Mouse (Mus musculus): ENCODE data around the gene Ppp6r3. TPM values are rescaled to one million over a fixed set of nuclear protein-coding genes. Genes with fewer than 3 reads are reported as not detected.

Gene Ppp6r3
- total RNA-seq, 1 experiment = 104 TPM

DNA sequence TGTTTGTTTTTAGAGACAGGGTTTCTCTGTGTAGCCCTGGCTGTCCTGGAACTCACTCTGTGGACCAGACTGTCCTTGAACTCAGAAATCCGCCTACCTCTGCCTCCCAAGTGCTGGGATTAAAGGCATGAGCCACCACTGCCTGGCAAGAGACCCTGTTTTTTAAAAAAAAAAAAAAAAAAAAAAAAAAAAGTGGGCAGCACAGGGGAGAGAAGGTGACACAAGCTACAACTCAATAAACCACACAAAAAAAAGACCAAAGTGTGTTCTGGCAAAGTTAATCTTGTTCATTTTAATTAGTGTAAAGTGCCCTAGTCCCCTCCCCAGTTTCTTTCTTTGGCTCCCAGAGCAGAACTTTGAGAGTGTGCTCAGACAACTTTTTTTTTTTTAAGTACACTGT is 26.3 kb downstream of the Ppp6r3 start:
- no peak overlapping the region for H3K4me3 ChIP-seq (ENCODE audit: insufficient read depth in 1 of 2, low read depth in 1 of 2, low read length in 2 of 2, poor library complexity in 1 of 2, severe bottlenecking in 1 of 2)
- H3K4me1 ChIP-seq (ENCODE audit: control insufficient read depth in 2 of 2, insufficient read depth in 2 of 2, low read length in 2 of 2, poor library complexity in 1 of 2) = peaks cover 2 to 4% of the 10 kb centered on the region in 2 experiments; a peak in 3 of 4 replicates
- peak; percentile 53; the same call in 1 of the 2 replicates for TF ChIP-seq ZNF384 (IDR thresholded peaks at IDR 0.05; ENCODE audit: low read depth, low read length)
- TF ChIP-seq MAFK (IDR thresholded peaks at IDR 0.05; ENCODE audit: insufficient read depth, low read depth, low read length) = no peak
- H3K36me3 ChIP-seq (ENCODE audit: control insufficient read depth, insufficient read depth, low read length, poor library complexity, severe bottlenecking) = no peaks in the 10 kb centered on the region; the same call in 1 of the 2 replicates
- H3K9me3 ChIP-seq (ENCODE audit: control insufficient read depth, insufficient read depth, low read depth, low read length) = no peaks in the 10 kb centered on the region
- in situ Hi-C loops (cut with MboI; ENCODE audit: low sequenced_read_pairs in 2 of 2, unreplicated experiment in 2 of 2) = no loop called here
- no peak overlapping the region for H3K9ac ChIP-seq (ENCODE audit: insufficient read depth, low read depth, low read length, poor library complexity, severe bottlenecking)
- no peak for DNase-seq (ENCODE audit: low read depth, low spot score)
- no peak overlapping the region for H3K27ac ChIP-seq (ENCODE audit: insufficient read depth, low read depth, low read length, poor library complexity, severe bottlenecking)

DNA sequence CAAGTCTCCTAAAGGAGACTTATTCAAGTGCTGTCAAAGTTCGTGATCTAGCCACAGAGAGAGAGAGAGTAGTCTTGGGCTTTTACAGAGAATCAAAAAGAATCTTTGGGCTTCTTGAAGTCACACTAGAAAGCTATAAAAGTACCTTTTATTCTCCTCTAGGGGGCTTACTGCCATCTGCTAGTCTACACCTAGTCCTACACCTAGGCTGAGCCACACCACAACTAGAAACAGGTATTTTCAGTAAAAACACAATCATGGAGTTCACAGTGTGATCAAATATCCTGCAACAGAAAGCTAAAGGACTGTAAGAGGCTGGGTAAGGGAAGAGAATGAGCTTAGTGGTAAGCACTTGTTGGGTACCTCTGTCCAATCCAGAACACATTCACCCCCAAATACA is 27.2 kb downstream of the Ppp6r3 start:
- DNase-seq (ENCODE audit: low read depth, low spot score) = no peak
- H3K4me1 ChIP-seq (ENCODE audit: control insufficient read depth in 2 of 2, insufficient read depth in 2 of 2, low read length in 2 of 2, poor library complexity in 1 of 2) = peaks cover 2 to 3% of the 10 kb centered on the region in 2 experiments; a peak in 2 of 4 replicates
- no peak overlapping the region for H3K9ac ChIP-seq (ENCODE audit: insufficient read depth, low read depth, low read length, poor library complexity, severe bottlenecking)
- H3K4me3 ChIP-seq (ENCODE audit: insufficient read depth in 1 of 2, low read depth in 1 of 2, low read length in 2 of 2, poor library complexity in 1 of 2, severe bottlenecking in 1 of 2) = no peak overlapping the region
- H3K27ac ChIP-seq (ENCODE audit: insufficient read depth, low read depth, low read length, poor library complexity, severe bottlenecking) = no peak overlapping the region
- H3K36me3 ChIP-seq (ENCODE audit: control insufficient read depth, insufficient read depth, low read length, poor library complexity, severe bottlenecking) = no peaks in the 10 kb centered on the region; the same call in 1 of the 2 replicates
- in situ Hi-C loops (cut with MboI; ENCODE audit: low sequenced_read_pairs in 2 of 2, unreplicated experiment in 2 of 2) = no loop called here
- no peaks in the 10 kb centered on the region for H3K9me3 ChIP-seq (ENCODE audit: control insufficient read depth, insufficient read depth, low read depth, low read length)
- no peak for TF ChIP-seq ZNF384 (IDR thresholded peaks at IDR 0.05; ENCODE audit: low read depth, low read length)
- no peak for TF ChIP-seq MAFK (IDR thresholded peaks at IDR 0.05; ENCODE audit: insufficient read depth, low read depth, low read length)
- TF ChIP-seq ZC3H11A (IDR thresholded peaks at IDR 0.05; ENCODE audit: borderline replicate concordance, low read depth, low read length) = no peak
- no peak for TF ChIP-seq CHD2 (IDR thresholded peaks at IDR 0.05; ENCODE audit: low read depth, low read length)
- TF ChIP-seq HCFC1 (IDR thresholded peaks at IDR 0.05; ENCODE audit: borderline replicate concordance, insufficient read depth, low read length) = no peak

- Histone ChIP-seq H3K9me3 (ENCODE audit: control insufficient read depth, insufficient read depth, low read depth, low read length) (no peaks in the 10 kb centered on the region), H3K4me1 (ENCODE audit: control insufficient read depth in 2 of 2, insufficient read depth in 2 of 2, low read length in 2 of 2, poor library complexity in 1 of 2) (peaks cover 2% of the 10 kb centered on the region in 2 experiments; a peak in 1 of 4 replicates), H3K9ac (ENCODE audit: insufficient read depth, low read depth, low read length, poor library complexity, severe bottlenecking) (no peak overlapping the region), H3K36me3 (ENCODE audit: control insufficient read depth, insufficient read depth, low read length, poor library complexity, severe bottlenecking) (no peaks in the 10 kb centered on the region; the same call in 1 of the 2 replicates), H3K27ac (ENCODE audit: insufficient read depth, low read depth, low read length, poor library complexity, severe bottlenecking) (no peak overlapping the region), H3K4me3 (ENCODE audit: insufficient read depth in 1 of 2, low read depth in 1 of 2, low read length in 2 of 2, poor library complexity in 1 of 2, severe bottlenecking in 1 of 2) (no peak overlapping the region)
- in situ Hi-C loops (cut with MboI; ENCODE audit: low sequenced_read_pairs in 2 of 2, unreplicated experiment in 2 of 2) = no loop called here
- no peak for TF ChIP-seq HCFC1 (IDR thresholded peaks at IDR 0.05; ENCODE audit: borderline replicate concordance, insufficient read depth, low read length)
- no peak for TF ChIP-seq ZC3H11A (IDR thresholded peaks at IDR 0.05; ENCODE audit: borderline replicate concordance, low read depth, low read length)
- no peak for TF ChIP-seq ZNF384 (IDR thresholded peaks at IDR 0.05; ENCODE audit: low read depth, low read length)
- no peak for TF ChIP-seq CHD2 (IDR thresholded peaks at IDR 0.05; ENCODE audit: low read depth, low read length)
- no peak for TF ChIP-seq MAFK (IDR thresholded peaks at IDR 0.05; ENCODE audit: insufficient read depth, low read depth, low read length)
- DNase-seq (ENCODE audit: low read depth, low spot score) = no peak
These were observed 30.6 kb downstream of the Ppp6r3 start for GRCm38 (mm10) chr19:3544995-3545394.

- H3K4me3 ChIP-seq (ENCODE audit: insufficient read depth in 1 of 2, low read depth in 1 of 2, low read length in 2 of 2, poor library complexity in 1 of 2, severe bottlenecking in 1 of 2) = no peak overlapping the region
- no peak for TF ChIP-seq HCFC1 (IDR thresholded peaks at IDR 0.05; ENCODE audit: borderline replicate concordance, insufficient read depth, low read length)
- no peak for TF ChIP-seq ZNF384 (IDR thresholded peaks at IDR 0.05; ENCODE audit: low read depth, low read length)
- no peak for TF ChIP-seq CHD2 (IDR thresholded peaks at IDR 0.05; ENCODE audit: low read depth, low read length)
- no peak for TF ChIP-seq MAFK (IDR thresholded peaks at IDR 0.05; ENCODE audit: insufficient read depth, low read depth, low read length)
- no peak for TF ChIP-seq ZC3H11A (IDR thresholded peaks at IDR 0.05; ENCODE audit: borderline replicate concordance, low read depth, low read length)
- in situ Hi-C loops (cut with MboI; ENCODE audit: low sequenced_read_pairs in 2 of 2, unreplicated experiment in 2 of 2) = no loop called here
- H3K4me1 ChIP-seq (ENCODE audit: control insufficient read depth in 2 of 2, insufficient read depth in 2 of 2, low read length in 2 of 2, poor library complexity in 1 of 2) = peaks cover 2% of the 10 kb centered on the region in 2 experiments; a peak in 1 of 4 replicates
- H3K36me3 ChIP-seq (ENCODE audit: control insufficient read depth, insufficient read depth, low read length, poor library complexity, severe bottlenecking) = no peaks in the 10 kb centered on the region; the same call in 1 of the 2 replicates
- no peak overlapping the region for H3K27ac ChIP-seq (ENCODE audit: insufficient read depth, low read depth, low read length, poor library complexity, severe bottlenecking)
- no peak overlapping the region for H3K9ac ChIP-seq (ENCODE audit: insufficient read depth, low read depth, low read length, poor library complexity, severe bottlenecking)
- no peak for DNase-seq (ENCODE audit: low read depth, low spot score)
- H3K9me3 ChIP-seq (ENCODE audit: control insufficient read depth, insufficient read depth, low read depth, low read length) = no peaks in the 10 kb centered on the region
These were observed 33.0 kb downstream of the Ppp6r3 start for GRCm38 (mm10) chr19:3542591-3542990.

- no peaks in the 10 kb centered on the region for H3K9me3 ChIP-seq (ENCODE audit: control insufficient read depth, insufficient read depth, low read depth, low read length)
- H3K36me3 ChIP-seq (ENCODE audit: control insufficient read depth, insufficient read depth, low read length, poor library complexity, severe bottlenecking) = no peaks in the 10 kb centered on the region
- in situ Hi-C loops (cut with MboI; ENCODE audit: low sequenced_read_pairs in 2 of 2, unreplicated experiment in 2 of 2) = no loop called here
These were observed 34.6 kb downstream of the Ppp6r3 start for GRCm38 (mm10) chr19:3540997-3541396.

More at GRCm38 (mm10) chr19:3540997-3541396, 34.6 kb downstream of the Ppp6r3 start:
- DNase-seq (ENCODE audit: low read depth, low spot score) = no peak
- Histone ChIP-seq H3K27ac (ENCODE audit: insufficient read depth, low read depth, low read length, poor library complexity, severe bottlenecking) (no peak overlapping the region), H3K4me1 (ENCODE audit: control insufficient read depth in 2 of 2, insufficient read depth in 2 of 2, low read length in 2 of 2, poor library complexity in 1 of 2) (peaks cover 0 to 2% of the 10 kb centered on the region in 2 experiments; a peak in 2 of 4 replicates), H3K9ac (ENCODE audit: insufficient read depth, low read depth, low read length, poor library complexity, severe bottlenecking) (no peak overlapping the region), H3K4me3 (ENCODE audit: insufficient read depth in 1 of 2, low read depth in 1 of 2, low read length in 2 of 2, poor library complexity in 1 of 2, severe bottlenecking in 1 of 2) (no peak overlapping the region)
- no peak for TF ChIP-seq HCFC1 (IDR thresholded peaks at IDR 0.05; ENCODE audit: borderline replicate concordance, insufficient read depth, low read length)
- no peak for TF ChIP-seq ZC3H11A (IDR thresholded peaks at IDR 0.05; ENCODE audit: borderline replicate concordance, low read depth, low read length)
- no peak for TF ChIP-seq CHD2 (IDR thresholded peaks at IDR 0.05; ENCODE audit: low read depth, low read length)
- no peak for TF ChIP-seq ZNF384 (IDR thresholded peaks at IDR 0.05; ENCODE audit: low read depth, low read length)
- TF ChIP-seq MAFK (IDR thresholded peaks at IDR 0.05; ENCODE audit: insufficient read depth, low read depth, low read length) = no peak

Measured in ES-E14 (cell line).